Mouse (Mus musculus): ENCODE results near the gene Fbxl20. TPM values are rescaled to one million over a fixed set of nuclear protein-coding genes. Genes with fewer than 3 reads are reported as not detected.

Gene Fbxl20
- polyA plus RNA-seq, 1 experiment from 2014 or later = 10.1 TPM

DNA sequence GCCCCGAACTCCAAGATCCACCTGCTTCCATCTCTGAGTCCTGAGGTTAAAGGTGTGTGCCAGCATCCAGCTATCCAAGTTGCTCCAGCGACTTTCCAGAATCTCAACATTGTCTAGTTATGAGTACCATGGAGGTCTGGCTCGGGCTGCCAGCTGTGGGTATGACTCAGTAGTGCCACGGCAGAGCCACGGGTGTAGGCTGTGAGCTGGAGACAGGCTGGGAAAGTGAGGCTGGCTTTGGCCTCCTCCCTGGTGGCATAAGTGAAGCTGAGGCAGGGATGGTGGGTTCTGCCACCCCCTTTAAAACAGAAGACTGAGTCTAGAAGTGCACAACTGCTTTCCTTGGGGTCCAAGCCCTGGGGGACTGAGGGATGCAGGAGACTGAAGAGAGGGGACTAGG is 116.1 kb downstream of the Fbxl20 start:
- no peak for ATAC-seq (ENCODE audit: low read depth)
- WGBS = 82% methylated on average over 5 of the region's 5 CpGs

More for the DNA sequence above, 116.1 kb downstream of the Fbxl20 start:
- Histone ChIP-seq H3K4me3 (ENCODE audit: low read depth, low read length) (no peak overlapping the region), H3K36me3 (ENCODE audit: control insufficient read depth, insufficient read depth, low read length) (peaks cover 22% of the 10 kb centered on the region), H3K9me3 (ENCODE audit: control insufficient read depth, low read length) (no peaks in the 10 kb centered on the region), H3K27me3 (replicated peaks; ENCODE audit: control insufficient read depth, insufficient read depth, low read length) (peaks cover 19% of the 10 kb centered on the region), H3K4me2 (ENCODE audit: low read depth, low read length) (no peak overlapping the region), H3K9ac (ENCODE audit: low read depth, low read length) (no peak overlapping the region), H3K4me1 (ENCODE audit: control insufficient read depth, insufficient read depth, low read length) (peaks cover 16% of the 10 kb centered on the region), H3K27ac (replicated peaks; ENCODE audit: low read depth, low read length) (no peak overlapping the region)
- DNase-seq (ENCODE audit: low spot score) = no peak

Other genes starting within 250 kb of the Fbxl20 start
- 1.6 and 2.0 TPM in 2 replicates for gene Plxdc1, start 164.0 kb downstream of the Fbxl20 start, polyA plus RNA-seq (2014; fragmentation: Nextera tagmentation; extraction: Ambion mirVana)
- 6.1 and 7.0 TPM in 2 replicates for gene Arl5c, start 154.2 kb downstream of the Fbxl20 start, polyA plus RNA-seq (2014; fragmentation: Nextera tagmentation; extraction: Ambion mirVana)
- 25.1 and 30.4 TPM in 2 replicates for gene Cacnb1, start 127.4 kb downstream of the Fbxl20 start, polyA plus RNA-seq (2014; fragmentation: Nextera tagmentation; extraction: Ambion mirVana)
- gene Rpl19, start 123.7 kb downstream of the Fbxl20 start, polyA plus RNA-seq (2014; fragmentation: Nextera tagmentation; extraction: Ambion mirVana) = 1,126 and 1,148 TPM in 2 replicates
- 0.51 and 0.54 TPM in 2 replicates for gene Stac2, start 96.9 kb downstream of the Fbxl20 start, polyA plus RNA-seq (2014; fragmentation: Nextera tagmentation; extraction: Ambion mirVana)
- 46.6 and 51.0 TPM in 2 replicates for gene Med1, start 42.9 kb upstream of the Fbxl20 start, polyA plus RNA-seq (2014; fragmentation: Nextera tagmentation; extraction: Ambion mirVana)
- 9.8 and 11.1 TPM in 2 replicates for gene Cdk12, start 52.7 kb upstream of the Fbxl20 start, polyA plus RNA-seq (2014; fragmentation: Nextera tagmentation; extraction: Ambion mirVana)
- 0.10 TPM in 1 of 2 replicates, not detected in the other for gene Neurod2, start 179.2 kb upstream of the Fbxl20 start, polyA plus RNA-seq (2014; fragmentation: Nextera tagmentation; extraction: Ambion mirVana)
- gene Ppp1r1b, start 198.0 kb upstream of the Fbxl20 start, polyA plus RNA-seq (2014; fragmentation: Nextera tagmentation; extraction: Ambion mirVana) = 4.1 and 5.1 TPM in 2 replicates
- 31.0 and 32.8 TPM in 2 replicates for gene Stard3, start 208.0 kb upstream of the Fbxl20 start, polyA plus RNA-seq (2014; fragmentation: Nextera tagmentation; extraction: Ambion mirVana)
- 22.8 and 27.7 TPM in 2 replicates for gene Tcap, start 233.4 kb upstream of the Fbxl20 start, polyA plus RNA-seq (2014; fragmentation: Nextera tagmentation; extraction: Ambion mirVana)
- 0.49 and 0.59 TPM in 2 replicates for gene Pnmt, start 236.0 kb upstream of the Fbxl20 start, polyA plus RNA-seq (2014; fragmentation: Nextera tagmentation; extraction: Ambion mirVana)

All from embryonic facial prominence, embryonic 14.5 days (tissue).